Mouse (Mus musculus) megakaryocyte, adult 5-6 weeks (primary cell): ENCODE data around the gene Mapkbp1. TPM values are rescaled to one million over a fixed set of nuclear protein-coding genes. Genes with fewer than 3 reads are reported as not detected.

Source experiments
- ATAC-seq: 2 replicates; pipeline ENCODE4 v1.8.0; 2016; ENCODE audit warnings: mild to moderate bottlenecking, inconsistent platforms; ENCODE audit not compliant: poor library complexity, severe bottlenecking
- total RNA-seq, 2 experiments: library from RNA; stranded (forward) in 1 of 2; stranded (reverse) in 1 of 2; fragments of 153-499, 151-499 nt in 1 of 2; fragments of 221-1000, 200-1000 nt in 1 of 2; gene quantifications; 2 replicates each; pipeline versions ENCODE4 v1.2.3 to v1.2.4; 2015 to 2017

Mapkbp1 gene
- total RNA-seq, 2 experiments from 2014 or later = 2.1 to 2.8 TPM

- no peak for ATAC-seq
Measured at GRCm38 (mm10) chr2:120007680-120008210, 35.2 kb downstream of the Mapkbp1 start.

- peak; percentile 93 for ATAC-seq
Measured at GRCm38 (mm10) chr2:120008672-120009071, 36.2 kb downstream of the Mapkbp1 start.

- peak; percentile 60; the same call in 1 of the 2 replicates for ATAC-seq
Measured at GRCm38 (mm10) chr2:120011462-120012200, 39.1 kb downstream of the Mapkbp1 start.

GRCm38 (mm10) chr2:120012924-120013323 lies 40.4 kb downstream of the Mapkbp1 start:
- no peak for ATAC-seq

- ATAC-seq = no peak
Measured at GRCm38 (mm10) chr2:120013831-120014486, 41.5 kb downstream of the Mapkbp1 start.

- ATAC-seq = no peak
Measured at GRCm38 (mm10) chr2:120015882-120016281, 43.4 kb downstream of the Mapkbp1 start.

GRCm38 (mm10) chr2:120017599-120017998 lies 45.1 kb downstream of the Mapkbp1 start:
- no peak for ATAC-seq

- ATAC-seq = no peak
Measured at GRCm38 (mm10) chr2:120024337-120024736, 51.8 kb downstream of the Mapkbp1 start.

- ATAC-seq = peak; percentile 98
Measured at GRCm38 (mm10) chr2:120026984-120027949, 54.8 kb downstream of the Mapkbp1 start, which contains the start of the genes Jmjd7 and Gm28042. TSS of gene Jmjd7 (plus strand) at chr2:120027483. TSS of gene Gm28042 (plus strand) at chr2:120027493.

- ATAC-seq = no peak
Measured at GRCm38 (mm10) chr2:120027950-120028331, 55.4 kb downstream of the Mapkbp1 start.

- no peak for ATAC-seq
Measured at GRCm38 (mm10) chr2:120030380-120030779, 57.9 kb downstream of the Mapkbp1 start.

- ATAC-seq = no peak
Measured at GRCm38 (mm10) chr2:120032726-120033467, 60.4 kb downstream of the Mapkbp1 start, which contains the start of gene Pla2g4b. TSS of gene Pla2g4b (plus strand) at chr2:120033417.

- no peak for ATAC-seq
Measured at GRCm38 (mm10) chr2:120033726-120034125, 61.2 kb downstream of the Mapkbp1 start.

GRCm38 (mm10) chr2:120037744-120038143 lies 65.2 kb downstream of the Mapkbp1 start:
- peak; percentile 70 for ATAC-seq

- ATAC-seq = no peak
Measured at GRCm38 (mm10) chr2:120040991-120041390, 68.5 kb downstream of the Mapkbp1 start.

GRCm38 (mm10) chr2:120044101-120044603 lies 71.7 kb downstream of the Mapkbp1 start:
- no peak for ATAC-seq

GRCm38 (mm10) chr2:120044676-120045075 lies 72.2 kb downstream of the Mapkbp1 start:
- ATAC-seq = no peak

GRCm38 (mm10) chr2:120046486-120047310 lies 74.2 kb downstream of the Mapkbp1 start:
- ATAC-seq = no peak

- no peak for ATAC-seq
Measured at GRCm38 (mm10) chr2:120048173-120048572, 75.7 kb downstream of the Mapkbp1 start.
